Mouse (Mus musculus): Measurements from ENCODE around the gene Mesd.
A peak's percentile ranks its signal among the peaks of the same experiment; 100 is the strongest.

The Mesd gene

DNA sequence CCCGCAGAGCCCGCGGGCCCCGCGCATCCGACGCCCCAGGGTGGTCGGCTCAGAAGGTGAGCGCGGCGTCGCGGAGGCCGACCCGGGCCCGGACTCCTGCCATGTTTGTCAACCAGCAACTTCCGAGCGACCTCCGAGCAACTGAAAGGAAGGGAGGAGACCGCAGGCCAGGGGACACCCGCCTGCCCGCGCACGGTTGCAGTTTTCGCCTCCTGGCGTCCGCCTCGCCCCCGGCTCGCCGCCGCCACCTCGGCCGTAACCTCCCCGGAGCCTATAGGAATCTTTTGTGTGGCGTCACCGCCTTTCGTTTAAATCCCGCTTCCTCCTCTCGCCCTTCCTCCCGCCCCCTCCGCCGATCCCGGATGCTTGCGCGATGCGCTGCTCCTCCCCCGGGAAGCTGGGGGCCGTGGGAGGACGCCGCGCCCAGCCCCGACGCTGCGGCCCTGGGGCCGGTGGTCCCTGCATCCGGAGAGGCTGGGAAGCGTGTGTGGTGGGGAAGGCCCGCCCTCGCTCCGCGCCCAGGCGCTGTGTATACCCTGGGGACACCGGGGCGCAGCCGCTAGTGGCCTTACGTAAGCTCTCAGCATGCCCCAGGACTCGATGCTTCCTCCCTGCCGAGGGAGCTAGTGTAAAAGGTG is at the start of gene Mesd, which contains the start of gene Tlnrd1:
TSS of gene Mesd (plus strand) at position 446 of the 638 bp plus-strand sequence.
TSS of gene Tlnrd1 (minus strand) at position 285 of the 638 bp plus-strand sequence.
- DNase-seq (ENCODE audit: low read depth, low spot score) = peak; percentile 81

DNA sequence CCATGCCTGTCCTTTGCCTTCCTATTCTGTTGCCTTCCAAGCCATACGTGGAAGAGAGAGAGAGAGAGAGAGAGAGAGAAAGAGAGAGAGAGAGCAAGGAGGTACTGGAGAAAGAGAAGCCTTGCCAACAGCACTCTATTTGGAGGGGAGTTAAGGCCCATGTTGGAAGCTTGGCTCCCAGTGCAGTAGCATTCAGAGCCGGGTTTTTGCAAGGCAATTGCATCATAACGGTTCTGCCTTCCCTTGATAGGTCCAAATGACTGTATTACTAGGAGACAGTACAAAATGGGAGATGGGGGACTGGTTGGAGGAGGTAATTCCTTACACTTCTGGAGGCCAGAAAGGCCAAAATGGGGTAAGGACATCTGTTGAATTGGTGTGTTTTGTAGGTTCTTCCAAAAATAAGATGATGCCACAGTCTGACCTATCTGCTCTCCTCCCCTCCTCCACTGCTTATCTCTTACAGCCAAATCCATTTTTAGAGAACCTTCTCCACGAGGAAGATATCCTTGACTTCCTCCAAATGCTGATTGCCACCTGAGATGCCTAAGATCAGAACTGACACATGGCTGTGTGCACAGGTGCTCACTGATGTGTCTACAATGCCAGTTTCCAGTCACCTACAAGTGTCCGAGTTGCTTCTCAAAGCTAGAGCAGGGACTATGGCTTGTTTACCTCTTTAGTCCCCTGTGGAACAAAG is 45.6 kb upstream of the Mesd start:
- DNase-seq (ENCODE audit: low read depth, low spot score) = no peak

DNA sequence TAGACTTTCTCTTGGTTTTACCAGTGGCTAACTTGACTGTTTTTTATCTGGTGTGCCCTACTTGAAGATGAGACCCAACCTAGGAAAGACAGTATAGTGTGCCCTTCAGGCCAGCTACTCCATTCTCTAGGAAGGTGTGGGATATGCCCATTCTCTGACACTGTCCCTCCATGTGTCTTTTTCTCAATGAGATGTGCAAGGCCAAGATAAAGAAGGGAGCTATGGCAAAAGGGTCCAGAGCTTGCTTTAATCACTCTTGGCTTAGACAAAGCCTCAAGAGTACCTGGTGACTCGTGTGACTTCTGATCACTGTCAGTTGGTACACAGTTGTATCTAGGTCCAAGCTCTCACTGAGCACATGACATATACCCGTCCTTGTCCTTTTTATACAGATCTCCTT is 44.2 kb upstream of the Mesd start:
- no peak for DNase-seq (ENCODE audit: low read depth, low spot score)

DNA sequence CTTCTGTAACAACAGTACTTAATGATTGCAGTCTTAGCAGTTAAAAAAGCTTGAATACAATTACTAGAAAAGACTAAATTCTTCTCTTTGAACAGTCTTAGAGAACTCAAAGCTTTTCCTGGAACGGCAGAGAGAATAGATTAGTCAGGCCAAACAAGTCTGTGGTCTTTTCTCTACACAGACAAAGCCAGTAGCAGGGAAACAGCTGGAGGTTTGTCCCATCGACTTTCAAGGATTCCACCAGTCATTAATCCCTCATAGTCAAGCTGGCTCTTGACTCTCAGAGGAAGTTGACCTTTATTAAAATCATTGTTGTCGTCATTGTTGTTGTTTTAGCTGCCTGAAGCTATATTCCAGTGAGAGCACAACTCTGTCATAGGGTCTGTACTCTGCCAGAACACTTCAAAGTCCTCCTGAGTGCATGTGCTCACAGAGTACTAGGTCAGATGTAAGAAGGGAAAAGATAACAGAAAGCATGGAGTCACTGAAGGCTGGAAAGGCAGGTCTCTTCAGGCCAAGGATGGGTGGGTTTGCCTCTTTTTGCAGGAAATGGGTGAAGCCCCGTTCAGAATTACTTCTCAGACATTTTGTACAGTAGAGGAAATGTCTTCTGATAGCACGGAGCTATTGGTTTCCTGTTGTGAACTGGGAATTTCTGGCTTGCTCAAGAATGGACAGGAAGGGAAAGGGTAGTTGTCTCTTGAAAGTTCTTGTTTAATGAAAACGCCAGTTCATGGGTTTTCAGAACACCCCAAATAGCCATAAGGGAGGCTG is 41.6 kb upstream of the Mesd start:
- no peak for DNase-seq (ENCODE audit: low read depth, low spot score)

DNA sequence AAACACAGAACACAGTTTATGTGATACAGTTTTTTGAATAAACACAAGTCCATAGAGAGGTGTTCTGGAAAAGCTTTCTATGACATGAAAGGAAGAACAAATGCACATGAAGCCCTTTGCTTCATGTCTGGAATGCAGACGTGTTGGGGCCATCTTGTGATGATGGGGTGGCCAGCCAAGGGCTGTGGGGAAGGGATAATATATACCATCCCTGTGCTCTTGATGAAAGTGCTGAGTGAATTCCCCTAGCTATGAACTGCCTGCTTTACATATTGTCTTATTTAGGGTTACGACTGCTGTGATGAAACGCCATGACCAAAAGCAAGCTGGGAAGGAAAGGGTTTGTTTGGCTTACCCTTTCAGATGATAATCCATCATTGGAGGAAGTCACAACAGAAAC is 39.5 kb upstream of the Mesd start:
- no peak for DNase-seq (ENCODE audit: low read depth, low spot score)

DNA sequence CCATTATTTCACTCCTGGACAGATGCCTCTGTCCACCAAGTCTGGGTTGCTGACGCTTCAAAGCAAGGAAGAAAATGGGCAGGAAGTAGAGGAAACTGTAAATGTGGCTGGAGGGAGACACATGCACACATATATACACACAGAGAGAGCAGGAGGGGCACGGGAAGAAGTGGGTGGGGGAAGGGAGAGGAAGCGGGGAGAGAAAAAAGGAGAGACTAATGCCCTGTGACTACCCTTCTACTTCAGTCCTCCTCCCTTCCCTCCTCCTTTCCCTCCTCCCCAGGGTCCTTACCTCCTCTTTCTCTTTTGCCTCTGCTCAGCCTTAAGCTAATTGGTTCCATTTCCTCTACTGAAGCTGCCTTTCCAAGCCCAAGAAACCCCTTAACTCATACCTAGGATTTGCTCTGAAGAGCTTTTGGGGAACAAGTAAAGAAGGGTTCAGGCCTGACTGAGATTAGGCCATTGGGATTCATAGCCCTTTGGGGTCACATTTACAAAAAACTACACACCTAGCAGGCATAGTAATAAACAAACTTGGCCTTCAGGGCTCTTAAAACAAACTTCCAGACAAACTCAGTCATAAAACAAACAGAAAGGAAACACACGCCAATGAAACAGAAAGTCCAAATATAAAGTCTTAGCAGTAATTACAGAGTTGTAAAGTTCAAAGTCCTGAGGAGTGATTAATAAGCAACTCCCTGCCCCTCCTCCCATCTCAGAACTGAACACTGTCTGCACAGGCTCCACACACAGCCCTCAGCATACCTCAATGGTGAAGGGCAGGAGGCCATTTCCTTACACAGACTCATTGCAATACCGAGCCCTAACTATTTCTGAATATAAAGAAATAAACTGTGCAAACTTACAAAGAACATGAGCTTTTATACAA is 36.8 kb upstream of the Mesd start:
- no peak for DNase-seq (ENCODE audit: low read depth, low spot score)

DNA sequence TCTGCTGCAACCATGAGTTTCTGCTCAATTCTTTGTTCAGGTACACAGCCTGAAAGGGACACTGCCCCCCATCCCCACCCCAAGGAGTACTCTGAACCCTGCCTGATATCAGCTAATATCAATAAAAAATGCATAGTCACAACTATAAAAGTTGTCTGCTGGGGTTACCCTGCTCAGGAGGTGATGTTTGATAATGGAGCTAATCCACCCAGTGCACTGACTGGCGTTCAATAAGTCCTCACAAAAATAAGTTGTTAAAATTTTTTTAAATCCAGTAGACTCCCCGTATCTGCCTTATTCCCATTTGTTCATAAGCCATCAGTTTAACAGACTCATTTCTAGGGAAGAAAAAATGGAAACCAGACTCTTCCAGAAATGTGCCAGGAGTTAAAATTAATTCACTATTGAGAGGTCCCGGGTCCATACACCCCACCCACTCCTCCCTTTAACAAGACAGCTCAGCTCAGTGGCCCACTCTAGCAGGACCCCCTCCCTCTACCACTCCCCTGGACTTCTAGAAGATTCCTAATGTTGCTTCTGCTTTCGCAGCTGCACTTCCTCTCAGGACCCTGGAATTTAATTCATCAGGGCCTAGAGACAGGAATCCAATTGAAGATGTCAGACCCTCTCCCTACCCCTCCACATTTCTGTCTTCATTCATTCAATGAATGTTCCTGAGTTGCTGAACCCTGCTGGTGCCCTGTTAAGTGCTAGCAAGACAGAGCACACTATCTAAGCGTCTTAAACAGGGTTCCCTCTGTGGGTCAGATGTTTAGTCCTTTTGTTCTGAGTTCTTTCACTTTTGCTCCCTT is 32.5 kb upstream of the Mesd start:
- DNase-seq (ENCODE audit: low read depth, low spot score) = no peak

DNA sequence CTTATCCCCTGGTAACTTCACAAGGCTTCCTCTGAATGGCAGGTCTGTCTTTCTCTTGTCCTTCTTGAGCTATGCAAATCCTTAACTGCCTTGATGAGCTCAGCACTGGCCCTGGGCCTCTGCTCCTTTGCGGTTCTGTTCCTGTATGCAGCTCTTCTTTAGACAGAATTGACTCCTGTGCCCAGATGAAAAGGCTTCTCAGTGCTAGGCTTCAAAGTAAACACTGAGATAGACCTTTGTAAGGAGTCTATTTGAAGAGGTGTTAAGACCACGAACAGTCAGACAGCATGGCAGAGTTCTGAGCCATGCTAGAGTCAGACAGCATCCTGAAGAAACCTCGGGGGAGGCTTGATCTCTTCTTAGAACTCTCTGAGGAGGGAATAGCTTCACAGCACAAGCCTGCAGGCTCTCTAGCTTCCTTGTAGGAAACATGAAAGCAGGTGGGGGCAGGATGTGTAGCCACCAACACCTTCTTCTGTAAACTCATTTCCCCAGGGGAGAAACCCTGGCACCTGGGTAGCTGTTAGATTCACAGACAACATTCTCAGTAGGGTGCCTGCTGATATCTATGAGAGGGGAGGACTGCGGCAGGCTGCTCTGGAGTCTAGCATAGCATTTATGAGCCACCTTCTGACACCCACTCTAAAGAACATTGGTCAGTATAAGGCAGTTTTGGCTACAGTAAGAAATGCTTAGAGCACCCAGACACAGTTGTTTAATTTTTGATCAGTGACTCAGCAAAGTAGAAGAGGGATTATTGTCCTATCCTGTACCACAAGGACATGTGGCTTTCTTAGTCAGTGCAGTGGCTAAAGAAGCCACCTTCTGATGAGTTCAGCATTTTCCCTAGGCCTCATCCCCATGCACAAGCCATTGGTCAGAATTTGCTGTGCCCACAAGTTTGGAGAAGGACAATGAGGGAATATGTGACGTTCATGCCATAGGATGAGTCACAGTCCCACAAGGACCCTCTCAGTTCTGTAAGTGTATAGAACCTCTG is 31.6 kb upstream of the Mesd start:
- DNase-seq (ENCODE audit: low read depth, low spot score) = no peak

DNA sequence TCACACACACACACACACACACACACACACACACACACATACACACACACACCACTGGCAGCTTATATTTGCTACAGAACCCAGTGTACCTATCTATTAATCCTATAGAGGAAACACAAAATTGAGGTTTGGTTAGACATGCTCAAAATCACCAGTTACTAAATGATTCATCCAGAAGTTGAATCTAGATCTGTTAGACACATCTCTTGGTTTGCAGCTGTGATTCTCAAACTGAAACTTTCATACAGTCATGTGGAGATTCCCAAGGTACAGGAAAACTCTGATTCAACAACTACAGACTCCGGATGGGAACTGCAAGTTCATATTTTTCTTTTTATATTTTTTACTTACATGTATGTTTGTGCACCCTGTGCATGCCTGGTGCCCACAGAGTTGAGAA is 29.1 kb upstream of the Mesd start:
- DNase-seq (ENCODE audit: low read depth, low spot score) = no peak

DNA sequence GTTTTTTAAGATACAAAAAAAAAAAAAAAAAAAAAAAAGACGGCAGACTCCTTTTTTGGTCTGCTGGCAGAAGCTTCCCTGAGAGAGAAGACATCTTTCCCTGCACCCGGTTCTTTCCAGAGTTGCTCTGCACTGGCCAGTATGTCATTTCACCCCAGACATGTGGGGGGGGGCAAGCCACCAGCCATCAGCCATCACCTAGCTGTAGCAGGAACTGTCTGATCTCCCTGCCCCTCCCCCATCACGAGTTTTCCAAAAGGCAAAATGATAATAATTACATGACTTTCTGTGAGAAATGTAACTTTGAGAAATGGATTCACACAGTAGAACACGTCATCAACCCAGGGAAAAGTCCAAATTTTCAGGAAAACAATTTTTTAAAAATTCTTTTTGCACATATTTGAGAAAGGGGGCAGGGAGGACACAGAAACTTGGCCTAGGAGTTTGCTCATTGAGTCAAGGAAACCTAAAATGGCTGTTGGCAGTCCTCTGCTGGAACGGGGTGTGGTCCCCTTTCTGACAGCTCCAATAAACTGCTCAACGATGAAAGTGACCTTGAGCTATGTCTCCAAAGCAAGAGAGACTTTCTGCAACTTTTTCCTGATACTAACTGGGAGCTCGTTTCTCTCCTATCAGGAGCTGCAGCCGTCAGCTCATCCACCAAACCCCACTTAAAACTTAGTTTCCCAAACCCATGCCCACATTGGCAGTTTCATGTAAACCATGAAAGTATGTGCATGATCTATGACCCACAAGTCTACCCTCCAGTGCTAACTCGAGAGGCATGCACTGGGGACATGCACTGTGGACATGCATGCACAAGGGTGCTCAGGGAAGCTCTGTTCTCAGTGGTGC is 27.7 kb upstream of the Mesd start:
- DNase-seq (ENCODE audit: low read depth, low spot score) = no peak

DNA sequence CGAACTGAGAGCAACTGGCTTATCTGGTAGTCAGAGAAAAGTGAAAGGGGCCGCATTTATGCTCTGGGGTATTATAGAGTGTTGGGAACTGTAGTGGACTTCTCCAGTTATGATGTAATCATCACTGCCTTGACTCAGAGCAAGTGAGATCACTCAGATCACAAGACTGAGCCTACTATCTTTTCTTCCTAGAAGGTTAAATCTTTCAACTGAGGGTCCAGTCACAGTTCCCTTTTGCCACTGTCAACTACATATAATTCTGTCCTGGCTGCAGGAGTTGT is 27.1 kb upstream of the Mesd start:
- DNase-seq (ENCODE audit: low read depth, low spot score) = no peak

DNA sequence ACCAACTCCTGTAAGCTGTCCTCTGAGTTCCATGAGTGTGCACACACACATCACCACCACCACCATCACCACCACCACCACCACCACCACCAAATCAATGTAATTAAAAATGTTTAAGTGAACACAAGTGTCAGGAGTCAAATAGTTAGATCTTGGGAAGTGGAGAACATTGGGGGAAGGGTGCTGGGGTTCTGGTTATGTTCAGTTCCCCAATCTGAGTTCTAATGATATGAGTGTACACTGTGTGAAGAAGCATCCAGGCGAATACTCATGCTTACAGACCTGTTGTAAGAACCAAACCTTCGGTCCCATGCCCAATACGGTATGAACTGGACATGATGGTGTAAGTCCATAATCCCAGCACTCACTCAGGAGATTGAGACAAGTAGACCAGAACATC is 26.3 kb upstream of the Mesd start:
- DNase-seq (ENCODE audit: low read depth, low spot score) = no peak

DNA sequence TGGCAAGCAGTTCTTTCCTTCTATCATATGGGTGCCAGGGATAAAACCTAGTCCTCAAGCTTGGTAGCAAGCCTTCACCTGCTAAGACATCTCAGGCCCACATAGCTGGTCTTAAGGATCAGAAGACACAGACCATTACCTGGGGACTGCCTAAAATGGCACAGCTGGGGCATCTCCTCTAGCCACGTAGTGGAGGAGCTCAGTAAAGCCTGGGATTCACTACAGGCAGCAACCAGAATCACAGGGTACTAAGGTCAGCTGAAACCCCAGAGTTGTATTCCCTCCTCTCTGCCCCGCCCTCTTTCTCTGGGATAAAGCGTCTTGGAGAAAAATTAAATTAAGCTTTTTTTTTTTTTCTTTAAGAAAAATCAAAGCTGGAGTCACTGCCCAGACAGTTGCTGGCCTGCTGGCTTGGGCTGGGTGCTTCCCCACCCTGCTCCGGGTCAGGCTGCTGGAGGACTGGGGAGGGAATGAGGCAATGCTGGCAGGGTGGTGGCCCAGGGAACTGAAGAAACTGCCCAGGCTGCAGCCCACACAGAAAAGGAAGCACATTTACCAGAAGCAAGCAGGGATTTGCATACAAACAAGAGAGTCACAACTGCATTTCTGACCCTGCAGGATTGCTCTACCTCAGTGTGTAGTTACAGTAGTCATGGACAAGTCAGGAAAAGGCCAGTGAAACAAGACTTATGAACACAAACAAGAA is 24.7 kb upstream of the Mesd start:
- no peak for DNase-seq (ENCODE audit: low read depth, low spot score)

DNA sequence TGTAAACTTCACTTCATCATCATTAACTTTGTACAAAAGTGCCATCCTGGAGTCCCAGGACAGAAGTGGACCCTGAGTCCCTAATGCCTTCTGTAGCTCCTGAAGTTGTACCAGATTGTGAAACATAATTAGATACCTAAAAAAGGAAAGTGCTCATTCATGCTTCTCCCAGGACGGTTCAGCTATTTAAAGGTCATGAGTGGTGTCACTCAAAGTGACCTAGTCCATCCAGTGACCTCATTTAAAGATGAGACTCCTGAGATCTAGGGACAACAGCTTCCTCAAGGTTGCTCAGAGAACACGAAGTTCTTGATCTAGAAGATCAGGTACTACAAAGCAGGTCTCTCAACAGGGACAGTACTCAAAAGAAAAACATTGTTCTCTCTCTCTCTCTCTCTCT is 20.7 kb upstream of the Mesd start:
- DNase-seq (ENCODE audit: low read depth, low spot score) = no peak

DNA sequence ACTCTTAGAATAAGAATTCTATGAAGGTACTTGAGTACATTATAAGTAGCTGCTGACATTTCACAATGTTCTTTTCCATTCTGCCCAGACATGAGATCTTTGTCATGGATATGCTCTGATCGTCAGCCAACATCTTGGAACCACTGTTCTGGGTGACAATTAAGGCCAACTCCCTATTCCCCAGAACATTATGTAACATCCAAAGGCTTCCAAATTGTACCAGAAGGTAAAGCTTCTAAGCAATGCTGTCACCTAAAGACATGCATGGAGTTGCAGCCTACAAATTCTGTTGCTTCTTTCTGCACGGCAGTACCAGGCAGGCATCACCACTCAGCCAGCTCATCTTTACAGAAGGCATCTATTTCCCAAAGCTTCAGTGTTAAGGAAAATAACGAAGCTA is 16.1 kb upstream of the Mesd start:
- no peak for DNase-seq (ENCODE audit: low read depth, low spot score)

DNA sequence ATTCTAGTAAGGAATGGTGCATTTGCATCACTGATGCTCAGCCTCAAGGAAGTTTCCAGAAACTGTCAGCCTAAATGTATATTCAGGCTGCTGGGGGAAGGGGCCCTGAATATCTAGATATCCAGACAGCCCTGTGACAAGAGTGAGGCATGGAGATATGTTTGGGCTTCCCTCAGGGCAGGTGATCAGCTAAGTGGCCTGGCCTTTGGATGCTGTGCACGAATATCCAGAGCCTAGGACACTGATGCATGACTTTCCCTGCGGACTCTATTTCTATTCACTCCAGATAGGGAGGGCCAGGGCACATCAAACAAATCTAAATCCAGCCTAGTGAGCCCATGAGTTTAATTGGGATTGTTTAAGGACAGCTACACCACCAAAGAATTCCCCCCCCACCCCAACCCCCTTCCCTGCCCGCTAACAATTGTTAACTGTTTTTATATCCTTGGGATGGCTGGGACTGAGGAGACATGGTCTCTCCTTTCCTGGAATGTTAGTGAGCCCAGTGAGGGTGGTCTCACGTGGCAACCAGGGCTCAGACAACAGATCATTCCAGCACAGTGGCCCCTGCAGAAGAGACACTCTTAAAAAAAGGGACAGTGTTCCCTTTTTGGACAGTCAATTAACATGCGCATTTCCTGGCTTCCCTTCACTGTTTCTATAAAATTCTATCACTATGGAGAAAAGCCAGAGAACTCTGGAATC is 14.3 kb upstream of the Mesd start:
- no peak for DNase-seq (ENCODE audit: low read depth, low spot score)

DNA sequence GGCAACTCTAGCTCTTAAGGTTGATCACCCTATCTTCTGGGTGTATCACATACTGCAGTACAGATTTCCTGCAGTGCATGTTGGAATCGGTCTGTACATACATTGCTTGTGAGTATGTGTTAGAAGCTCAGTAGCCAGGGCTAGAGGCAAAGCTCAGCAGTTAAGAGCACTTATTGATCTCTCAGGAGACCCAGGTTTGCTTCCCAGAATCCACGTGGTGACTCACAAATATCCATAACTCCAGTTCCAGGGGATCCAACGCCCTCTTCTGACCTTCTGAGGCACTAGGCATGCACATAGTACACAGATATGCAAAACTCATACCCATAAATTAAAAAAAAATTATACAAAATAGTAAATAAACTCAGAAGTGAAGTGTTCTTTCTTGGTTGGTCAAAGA is 7.2 kb upstream of the Mesd start:
- no peak for DNase-seq (ENCODE audit: low read depth, low spot score)

All from brain, embryonic 18.5 days (tissue).